Mouse (Mus musculus): ENCODE data around the gene Rbp1.

DNA sequence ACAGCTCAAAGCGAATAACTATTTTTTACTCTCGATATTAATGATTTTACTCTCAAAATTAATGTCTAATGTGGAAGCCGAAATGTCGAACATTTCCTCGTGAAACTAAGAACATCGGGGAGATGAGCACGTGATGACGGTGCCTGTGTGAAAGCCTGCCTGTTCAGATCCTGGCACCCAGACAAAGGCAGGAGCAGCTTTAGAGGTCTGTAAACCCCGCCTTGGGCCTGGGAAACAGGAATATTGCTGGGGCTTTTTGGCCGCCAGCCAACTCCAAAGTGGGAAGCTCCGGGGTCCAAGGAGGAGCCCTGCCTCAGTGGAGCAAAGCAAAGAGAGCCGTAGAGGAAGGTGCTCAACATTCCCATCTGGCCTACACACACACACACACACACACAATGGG is 15.0 kb upstream of the Rbp1 start:
- TF ChIP-seq CTCF (IDR thresholded peaks at IDR 0.05; ENCODE audit: low read depth): no peak
- TF ChIP-seq EP300 (optimal IDR thresholded peaks at IDR 0.05): no peak

Measured in stomach, postnatal 0 days (tissue).